Mouse (Mus musculus) kidney, adult 2 months (tissue): ENCODE results near the gene Cbx6.

ENCODE experiments used
- CTCF ChIP-seq: fragments of 200-500 bp; conservative IDR thresholded peaks from 2 replicates; pipeline ENCODE4 v1.5.1; 2011; ENCODE audit warnings: low read depth, mild to moderate bottlenecking, control low read depth, low read length, moderate library complexity, mixed read lengths; ENCODE audit not compliant: insufficient read depth, insufficient read length
- POLR2A ChIP-seq: fragments of 200-500 bp; IDR thresholded peaks from one replicate; pipeline ENCODE4 v1.6.1; 2011; ENCODE audit warnings: low read depth, low read length, control low read depth

- no peak for TF ChIP-seq CTCF
- TF ChIP-seq POLR2A: no peak
Observed at GRCm38 (mm10) chr15:79822265-79823199, 12.0 kb downstream of the Cbx6 start.
